ENCODE assay signal across 22 mouse cellular contexts in genomic region chr5:19825943-19826342, GRCm38 (mm10).
"Had no signal": no experiment of that assay in that cellular context is flagged by ENCODE, and none has a peak within 500 bp of the region (broad histone marks: within the 10 kb centered on the region; RNA-seq: fewer than 3 reads in every experiment).

No protein-coding gene starts in this region.

- H3K4me2 ChIP-seq: heart, embryonic 12.5 days; hindbrain, embryonic 12.5 days; hindbrain, embryonic 14.5 days; limb, embryonic 13.5 days; limb, embryonic 15.5 days; liver, embryonic 11.5 days had no signal

- H3K9ac ChIP-seq: heart, embryonic 12.5 days; hindbrain, embryonic 12.5 days; hindbrain, embryonic 14.5 days; limb, embryonic 13.5 days; limb, embryonic 15.5 days; liver, embryonic 14.5 days had no signal

- H3K27me3 ChIP-seq: heart, embryonic 12.5 days; hindbrain, embryonic 12.5 days; limb, embryonic 13.5 days; limb, embryonic 15.5 days had no signal

- H3K9me3 ChIP-seq: heart, embryonic 10.5 days; heart, embryonic 12.5 days; hindbrain, embryonic 10.5 days; hindbrain, embryonic 12.5 days; limb, embryonic 13.5 days; limb, embryonic 15.5 days had no signal

- ATAC-seq: hindbrain, embryonic 16.5 days; inflammation-experienced regulatory T-cells, adult 6 months had no signal

- H3K4me1 ChIP-seq: heart, embryonic 10.5 days; heart, embryonic 12.5 days; hindbrain, embryonic 10.5 days; hindbrain, embryonic 12.5 days; limb, embryonic 13.5 days; limb, embryonic 15.5 days had no signal

- H3K4me3 ChIP-seq: gastrocnemius, adult 2 months; heart, embryonic 10.5 days; heart, embryonic 12.5 days; hindbrain, embryonic 10.5 days; hindbrain, embryonic 12.5 days; limb, embryonic 13.5 days; limb, embryonic 15.5 days had no signal

- DNase-seq: gastrocnemius, adult 2 months; gastrocnemius, postnatal 10 days; gastrocnemius, postnatal 25 days; heart, adult 18-20 months; heart, postnatal 10 days; heart, postnatal 4 days; kidney, adult 18-20 months; kidney, postnatal 14 days; layer of hippocampus, adult 9-11 months; layer of hippocampus, postnatal 36 days; left cerebral cortex, postnatal 4 days had no signal

- H3K27ac ChIP-seq: gastrocnemius, adult 2 months; heart, embryonic 10.5 days; hindbrain, embryonic 10.5 days; hindbrain, embryonic 12.5 days; hindbrain, embryonic 14.5 days; limb, embryonic 13.5 days; limb, embryonic 15.5 days; liver, embryonic 14.5 days had no signal

- H3K36me3 ChIP-seq: heart, embryonic 10.5 days; heart, embryonic 12.5 days; hindbrain, embryonic 10.5 days; hindbrain, embryonic 12.5 days; limb, embryonic 13.5 days; limb, embryonic 15.5 days had no signal
